Mouse (Mus musculus): Measurements from ENCODE around the gene Shq1. TPM values are rescaled to one million over a fixed set of nuclear protein-coding genes. Genes with fewer than 3 reads are reported as not detected.

The Shq1 gene
- polyA plus RNA-seq, 1 experiment from 2014 or later = 15.1 TPM

DNA sequence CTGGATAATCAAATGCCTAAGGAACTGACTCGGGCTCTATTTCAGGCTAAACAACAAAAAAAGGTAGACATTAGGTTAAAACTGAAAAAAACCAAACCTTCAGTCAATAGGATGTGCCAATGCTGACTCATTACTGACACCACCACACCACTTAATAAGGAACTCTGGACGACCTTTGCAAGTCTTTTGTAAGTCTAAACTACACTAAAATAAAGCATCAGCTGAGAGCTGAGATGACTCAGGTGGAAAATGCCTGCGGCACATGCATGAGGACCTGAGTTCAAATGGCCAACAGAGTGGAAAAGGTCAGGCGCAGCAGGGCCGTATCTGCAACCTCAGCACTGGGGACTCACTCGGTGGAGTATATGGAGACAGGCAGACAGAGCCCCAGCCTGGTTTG is 69.3 kb downstream of the Shq1 start:
- no peaks in the 10 kb centered on the region for H3K9me3 ChIP-seq (replicated peaks)
- no peak for ATAC-seq (ENCODE audit: insufficient number of reproducible peaks, low FRiP score, low TSS enrichment, low read depth)
- WGBS = 84% methylated on average over 6 of the region's 6 CpGs

DNA sequence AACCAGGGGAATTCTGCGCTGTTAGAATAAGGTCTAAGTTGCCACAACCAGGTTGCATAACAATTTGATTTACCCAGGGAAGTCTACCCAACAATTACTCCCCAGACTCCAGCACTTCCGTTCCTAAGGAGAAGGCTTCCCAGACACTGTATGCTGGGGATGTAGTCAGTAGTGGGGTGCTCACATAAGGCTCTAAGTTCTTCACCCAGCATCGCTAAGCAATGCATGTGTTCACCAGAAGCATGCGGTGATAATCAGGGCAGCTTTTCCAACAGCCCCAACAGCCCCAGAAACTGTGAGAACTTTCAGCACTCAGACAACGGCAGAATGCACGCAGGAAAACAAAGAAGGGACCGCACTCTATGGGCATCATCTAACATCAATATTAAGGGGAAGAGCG is 77.1 kb downstream of the Shq1 start:
- Histone ChIP-seq H3K27ac (replicated peaks) (no peak overlapping the region), H3K4me1 (no peaks in the 10 kb centered on the region), H3K4me3 (replicated peaks) (no peak overlapping the region), H3K4me2 (replicated peaks) (no peak overlapping the region), H3K36me3 (no peaks in the 10 kb centered on the region), H3K9ac (no peak overlapping the region), H3K9me3 (replicated peaks) (no peaks in the 10 kb centered on the region), H3K27me3 (no peaks in the 10 kb centered on the region)
- WGBS = 44% methylated on average over 8 of the region's 8 CpGs
- ATAC-seq (ENCODE audit: insufficient number of reproducible peaks, low FRiP score, low TSS enrichment, low read depth) = no peak

More for the DNA sequence above, 69.3 kb downstream of the Shq1 start:
- Histone ChIP-seq H3K4me1 (peaks cover 17% of the 10 kb centered on the region), H3K4me2 (replicated peaks) (no peak overlapping the region), H3K27me3 (no peaks in the 10 kb centered on the region), H3K9ac (no peak overlapping the region), H3K36me3 (no peaks in the 10 kb centered on the region), H3K4me3 (replicated peaks) (no peak overlapping the region), H3K27ac (replicated peaks) (no peak overlapping the region)

GRCm38 (mm10) chr6:100592991-100593390 is 78.0 kb downstream of the Shq1 start:
- 29% methylated on average over 7 of the region's 7 CpGs for WGBS
- Histone ChIP-seq H3K27ac (replicated peaks) (no peak overlapping the region), H3K4me3 (replicated peaks) (no peak overlapping the region), H3K4me2 (replicated peaks) (no peak overlapping the region), H3K27me3 (no peaks in the 10 kb centered on the region), H3K4me1 (no peaks in the 10 kb centered on the region), H3K9ac (no peak overlapping the region), H3K9me3 (replicated peaks) (no peaks in the 10 kb centered on the region), H3K36me3 (no peaks in the 10 kb centered on the region)
- ATAC-seq (ENCODE audit: insufficient number of reproducible peaks, low FRiP score, low TSS enrichment, low read depth) = no peak

- Histone ChIP-seq H3K4me3 (replicated peaks) (no peak overlapping the region), H3K36me3 (no peaks in the 10 kb centered on the region), H3K4me1 (peaks cover 4% of the 10 kb centered on the region; the same call in 1 of the 2 replicates), H3K27me3 (no peaks in the 10 kb centered on the region), H3K9ac (no peak overlapping the region), H3K27ac (replicated peaks) (no peak overlapping the region), H3K9me3 (replicated peaks) (no peaks in the 10 kb centered on the region), H3K4me2 (replicated peaks) (no peak overlapping the region)
- no peak for ATAC-seq (ENCODE audit: insufficient number of reproducible peaks, low FRiP score, low TSS enrichment, low read depth)
- WGBS = 82% methylated on average over 4 of the region's 4 CpGs
These were observed 80.4 kb downstream of the Shq1 start for GRCm38 (mm10) chr6:100590602-100591001.

DNA sequence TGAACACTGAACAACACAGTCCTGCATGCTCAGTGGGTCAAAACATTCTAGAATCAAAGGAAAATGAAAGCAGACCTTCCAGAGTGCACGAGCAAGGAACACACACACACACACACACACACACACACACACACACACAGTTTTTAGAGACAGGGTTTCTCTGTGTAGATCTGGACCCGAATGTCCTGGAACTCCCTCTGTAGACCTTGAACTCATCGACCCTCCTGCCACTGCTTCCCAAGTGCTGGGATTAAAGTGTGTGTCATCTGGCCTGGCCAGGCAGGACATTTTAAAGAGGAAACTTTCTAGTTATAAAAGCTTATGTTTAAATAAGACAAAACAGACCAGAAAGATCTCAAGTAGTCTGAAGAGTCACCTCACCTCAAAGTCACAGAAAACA is 82.1 kb downstream of the Shq1 start:
- H3K4me2 ChIP-seq (replicated peaks) = no peak overlapping the region
- no peak overlapping the region for H3K4me3 ChIP-seq (replicated peaks)
- H3K9ac ChIP-seq = no peak overlapping the region
- no peaks in the 10 kb centered on the region for H3K36me3 ChIP-seq
- ATAC-seq (ENCODE audit: insufficient number of reproducible peaks, low FRiP score, low TSS enrichment, low read depth) = no peak
- peaks cover 7% of the 10 kb centered on the region; the same call in 1 of the 2 replicates for H3K4me1 ChIP-seq
- H3K27ac ChIP-seq (replicated peaks) = no peak overlapping the region
- no peaks in the 10 kb centered on the region for H3K27me3 ChIP-seq
- no peaks in the 10 kb centered on the region for H3K9me3 ChIP-seq (replicated peaks)
- WGBS = 72% methylated on average over 3 of the region's 3 CpGs

DNA sequence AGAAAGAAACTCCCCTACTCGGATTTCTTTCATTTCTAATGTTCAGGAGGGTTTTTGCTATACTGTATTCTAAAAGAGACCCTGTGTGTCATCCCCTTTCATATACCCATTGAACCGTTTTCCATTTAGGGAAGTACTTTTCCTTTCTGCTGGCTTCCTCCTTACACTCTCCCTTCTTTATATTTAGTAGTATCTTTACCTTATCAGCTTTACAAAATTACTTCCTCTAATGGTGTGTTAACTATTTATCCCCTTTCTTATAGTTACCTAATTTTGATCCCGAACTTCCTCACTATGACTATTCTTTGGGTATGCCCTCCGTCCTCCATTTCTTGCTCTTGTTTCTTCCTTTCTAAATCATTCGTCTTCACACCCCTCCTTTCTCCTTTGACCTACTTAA is 84.2 kb downstream of the Shq1 start:
- Histone ChIP-seq H3K9ac (no peak overlapping the region), H3K36me3 (no peaks in the 10 kb centered on the region), H3K4me2 (replicated peaks) (no peak overlapping the region), H3K9me3 (replicated peaks) (no peaks in the 10 kb centered on the region), H3K4me3 (replicated peaks) (no peak overlapping the region), H3K27ac (replicated peaks) (no peak overlapping the region), H3K4me1 (peaks cover 14% of the 10 kb centered on the region; the same call in 1 of the 2 replicates), H3K27me3 (no peaks in the 10 kb centered on the region)
- no peak for ATAC-seq (ENCODE audit: insufficient number of reproducible peaks, low FRiP score, low TSS enrichment, low read depth)
- WGBS = 89% methylated on average over 5 of the region's 5 CpGs

GRCm38 (mm10) chr6:100581951-100582350 is 89.0 kb downstream of the Shq1 start:
- Histone ChIP-seq H3K9me3 (replicated peaks) (no peaks in the 10 kb centered on the region), H3K4me2 (replicated peaks) (no peak overlapping the region), H3K36me3 (no peaks in the 10 kb centered on the region), H3K27me3 (no peaks in the 10 kb centered on the region), H3K9ac (no peak overlapping the region), H3K4me3 (replicated peaks) (no peak overlapping the region), H3K27ac (replicated peaks) (no peak overlapping the region), H3K4me1 (peaks cover 21% of the 10 kb centered on the region)
- 81% methylated on average over 2 of the region's 2 CpGs for WGBS
- no peak for ATAC-seq (ENCODE audit: insufficient number of reproducible peaks, low FRiP score, low TSS enrichment, low read depth)

DNA sequence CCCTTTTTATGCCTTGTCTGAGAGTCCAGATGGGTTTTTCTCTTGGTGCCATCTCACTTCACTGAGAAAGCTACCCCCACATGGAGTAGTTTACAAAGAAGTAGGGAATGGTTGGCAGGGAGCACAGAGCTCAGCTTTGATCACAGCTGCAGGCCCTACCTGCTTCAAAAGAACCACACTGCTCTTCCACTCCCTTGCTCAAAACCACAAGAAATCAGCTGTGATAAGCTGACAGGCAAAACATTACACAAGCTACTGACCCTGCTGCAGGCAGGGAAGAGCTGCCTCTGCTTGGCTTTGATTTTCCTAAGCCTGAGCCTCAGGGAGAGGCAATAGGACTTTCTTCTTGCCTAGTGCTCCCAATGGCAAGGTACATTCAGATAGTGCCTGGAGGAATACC is 89.9 kb downstream of the Shq1 start:
- H3K36me3 ChIP-seq = no peaks in the 10 kb centered on the region

GRCm38 (mm10) chr6:100577590-100577989 is 93.4 kb downstream of the Shq1 start:
- no peak for ATAC-seq (ENCODE audit: insufficient number of reproducible peaks, low FRiP score, low TSS enrichment, low read depth)
- Histone ChIP-seq H3K9me3 (replicated peaks) (no peaks in the 10 kb centered on the region), H3K4me3 (replicated peaks) (no peak overlapping the region), H3K36me3 (no peaks in the 10 kb centered on the region), H3K27ac (replicated peaks) (no peak overlapping the region), H3K4me1 (peaks cover 10% of the 10 kb centered on the region; the same call in 1 of the 2 replicates), H3K4me2 (replicated peaks) (no peak overlapping the region), H3K27me3 (no peaks in the 10 kb centered on the region), H3K9ac (no peak overlapping the region)
- 90% methylated on average over 6 of the region's 6 CpGs for WGBS

More for the DNA sequence above, 89.9 kb downstream of the Shq1 start:
- no peak for ATAC-seq (ENCODE audit: insufficient number of reproducible peaks, low FRiP score, low TSS enrichment, low read depth)
- H3K4me2 ChIP-seq (replicated peaks) = no peak overlapping the region
- H3K27me3 ChIP-seq = no peaks in the 10 kb centered on the region
- no peak overlapping the region for H3K27ac ChIP-seq (replicated peaks)
- H3K4me1 ChIP-seq = peaks cover 21% of the 10 kb centered on the region
- no peak overlapping the region for H3K4me3 ChIP-seq (replicated peaks)
- no peak overlapping the region for H3K9ac ChIP-seq
- H3K9me3 ChIP-seq (replicated peaks) = no peaks in the 10 kb centered on the region

- Histone ChIP-seq H3K4me2 (replicated peaks) (no peak overlapping the region), H3K27me3 (no peaks in the 10 kb centered on the region), H3K36me3 (no peaks in the 10 kb centered on the region), H3K4me1 (peaks cover 5% of the 10 kb centered on the region; the same call in 1 of the 2 replicates), H3K9ac (no peak overlapping the region), H3K9me3 (replicated peaks) (no peaks in the 10 kb centered on the region), H3K4me3 (replicated peaks) (no peak overlapping the region), H3K27ac (replicated peaks) (no peak overlapping the region)
- no peak for ATAC-seq (ENCODE audit: insufficient number of reproducible peaks, low FRiP score, low TSS enrichment, low read depth)
- 45% methylated on average over 6 of the region's 6 CpGs for WGBS
These were observed 94.8 kb downstream of the Shq1 start for GRCm38 (mm10) chr6:100576171-100576570.

GRCm38 (mm10) chr6:100566774-100567173 is 104.2 kb downstream of the Shq1 start:
- Histone ChIP-seq H3K4me2 (replicated peaks) (no peak overlapping the region), H3K4me1 (peaks cover 35% of the 10 kb centered on the region), H3K27me3 (peaks cover 19% of the 10 kb centered on the region), H3K9me3 (replicated peaks) (no peaks in the 10 kb centered on the region), H3K27ac (replicated peaks) (no peak overlapping the region), H3K4me3 (replicated peaks) (no peak overlapping the region), H3K9ac (no peak overlapping the region), H3K36me3 (no peaks in the 10 kb centered on the region)
- WGBS = 73% methylated on average over 6 of the region's 6 CpGs
- no peak for ATAC-seq (ENCODE audit: insufficient number of reproducible peaks, low FRiP score, low TSS enrichment, low read depth)

DNA sequence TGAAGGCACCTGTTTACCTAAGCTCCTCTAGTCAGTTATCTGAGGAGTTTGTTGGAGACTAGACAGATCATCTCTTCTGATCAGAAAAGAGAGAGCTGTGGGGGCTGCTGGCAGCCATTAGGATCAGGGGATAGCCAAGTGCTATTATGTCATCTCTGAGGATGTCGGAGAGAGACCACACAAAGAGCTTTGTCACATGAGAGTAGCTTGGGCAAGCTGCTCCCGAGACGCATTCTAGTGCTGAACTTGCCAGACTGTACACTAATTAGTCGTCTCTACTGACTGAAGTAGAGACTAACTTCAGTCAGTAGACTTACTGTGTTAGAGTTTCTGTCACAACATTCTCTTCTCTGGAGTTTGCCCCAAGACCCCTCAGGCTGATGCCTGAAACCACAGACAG is 106.4 kb downstream of the Shq1 start:
- peaks cover 26% of the 10 kb centered on the region for H3K4me1 ChIP-seq
- H3K4me2 ChIP-seq (replicated peaks) = no peak overlapping the region
- no peaks in the 10 kb centered on the region for H3K36me3 ChIP-seq
- H3K9me3 ChIP-seq (replicated peaks) = no peaks in the 10 kb centered on the region
- H3K27me3 ChIP-seq = peaks cover 28% of the 10 kb centered on the region
- ATAC-seq (ENCODE audit: insufficient number of reproducible peaks, low FRiP score, low TSS enrichment, low read depth) = no peak
- no peak overlapping the region for H3K4me3 ChIP-seq (replicated peaks)
- H3K9ac ChIP-seq = no peak overlapping the region
- 34% methylated on average over 4 of the region's 4 CpGs for WGBS
- H3K27ac ChIP-seq (replicated peaks) = no peak overlapping the region
